Mouse (Mus musculus) small intestine, adult 2 months (tissue): ENCODE results near the gene Prss50.

Experiments
- CTCF ChIP-seq: fragments of 200-500 bp; IDR thresholded peaks from 2 replicates; pipeline ENCODE4 v1.5.1; 2012; ENCODE audit warnings: low read depth, mild to moderate bottlenecking, control low read depth, inconsistent platforms, low read length, moderate library complexity, mixed read lengths; ENCODE audit not compliant: insufficient replicate concordance, insufficient read length; ENCODE audit errors: extremely low read depth
- POLR2A ChIP-seq: fragments of 200-500 bp; IDR thresholded peaks from 2 replicates; pipeline ENCODE4 v1.6.1; 2012; ENCODE audit warnings: low read depth, mild to moderate bottlenecking, control low read depth, inconsistent platforms, low read length, moderate library complexity

DNA sequence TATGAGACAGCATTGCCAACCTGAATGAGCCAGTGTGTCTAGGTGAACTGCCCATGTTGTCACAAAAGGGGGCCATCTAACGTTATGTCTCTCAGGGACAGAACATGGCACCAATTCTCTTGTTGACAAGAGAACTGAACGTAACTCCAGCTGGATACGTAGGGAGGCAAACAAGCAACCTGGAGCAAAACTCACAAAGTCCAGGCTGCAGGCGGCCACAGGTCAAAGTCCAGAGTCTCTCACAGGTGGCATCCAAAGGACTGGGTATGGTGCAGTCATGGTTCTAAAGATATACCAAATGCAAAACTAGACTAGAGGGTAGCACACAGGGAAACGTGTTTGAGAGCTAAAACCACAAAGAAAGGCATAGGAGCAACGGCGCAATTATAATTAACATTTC is 36.3 kb upstream of the Prss50 start:
- no peak for TF ChIP-seq POLR2A
- no peak for TF ChIP-seq CTCF
